Mouse (Mus musculus) adipose tissue, adult 10 weeks (tissue): ENCODE results near the gene Gm853. TPM values are rescaled to one million over a fixed set of nuclear protein-coding genes. Genes with fewer than 3 reads are reported as not detected.

Source experiments
- polyA plus RNA-seq: library from polyadenylated mRNA; stranded (reverse); fragments of 350-450 nt; fragmentation: Illumina TruSeq; extraction: RNeasy Lipid Tissue Mini Kit (QIAGEN cat#74804); gene quantifications from one replicate; pipeline ENCODE4 v1.2.3, GENCODE M21; 2014; ENCODE audit warnings: low read depth, low replicate concordance

Gene Gm853
- polyA plus RNA-seq = not detected

DNA sequence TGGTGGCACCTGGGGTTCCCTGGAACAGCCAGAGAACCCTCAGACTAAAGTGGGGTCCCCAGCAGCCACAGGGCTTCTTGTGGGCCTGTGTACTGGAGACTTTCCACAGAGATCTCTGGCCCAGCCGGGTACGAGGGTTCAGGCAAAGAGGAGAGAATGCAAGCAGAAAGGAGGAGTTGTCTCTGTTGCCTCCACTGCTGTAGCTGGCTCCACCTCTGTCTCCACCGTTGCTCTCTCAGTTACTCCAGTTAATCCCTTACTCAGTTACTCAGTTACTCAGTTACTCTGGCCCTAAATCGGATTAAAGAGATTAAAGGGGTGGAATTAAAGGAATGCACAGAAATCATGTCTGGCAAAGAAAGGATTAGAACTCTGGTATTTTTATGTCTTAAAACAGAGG lies at the start of gene Gm853:
Gene Gm853 (minus strand): TSS at position 223 of the 400 bp plus-strand sequence.

DNA sequence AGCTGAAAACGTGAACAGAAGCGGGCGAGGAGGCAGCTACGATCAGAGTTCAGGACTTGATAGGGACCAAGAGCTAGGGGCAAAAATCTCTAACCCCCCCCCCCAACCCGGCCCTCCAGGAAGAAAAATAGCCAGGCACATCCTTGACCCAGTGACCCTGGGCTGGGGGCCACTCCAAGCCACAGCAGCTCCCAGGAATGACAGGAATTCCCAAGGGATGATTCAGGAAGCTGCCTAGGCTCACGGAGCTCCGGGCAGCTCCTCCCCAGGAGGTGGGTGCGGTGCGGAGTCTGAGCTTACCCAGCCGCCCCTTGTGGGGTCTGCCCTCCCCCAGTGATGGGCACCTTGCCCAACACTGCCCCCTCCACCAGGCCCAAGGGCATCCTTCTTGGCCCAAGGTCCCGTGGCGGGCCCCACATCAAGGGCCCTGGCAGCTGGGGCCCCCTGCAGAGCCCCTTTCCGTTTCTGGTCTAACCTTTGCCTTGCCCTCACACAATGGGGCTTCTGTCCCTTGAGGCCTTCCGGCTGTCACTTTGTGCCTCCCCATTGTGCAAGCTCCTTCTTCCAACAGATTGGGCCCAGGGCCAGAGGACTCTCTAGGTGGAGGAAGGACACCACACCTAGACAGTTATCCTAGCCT lies 47.0 kb downstream of the Gm853 start, which contains the start of gene Tinagl1:
Gene Tinagl1 (minus strand): TSS at position 51 of the 640 bp plus-strand sequence.

Other genes with a start within 250 kb of the Gm853 start
- gene Adgrb2, start 237.5 kb downstream of the Gm853 start, polyA plus RNA-seq = 1.7 TPM
- 37.4 TPM for gene Col16a1, start 174.6 kb downstream of the Gm853 start, polyA plus RNA-seq
- 118 TPM for gene Pef1, start 119.8 kb downstream of the Gm853 start, polyA plus RNA-seq
- 0.89 TPM for gene Hcrtr1, start 83.0 kb downstream of the Gm853 start, polyA plus RNA-seq
- gene Tinagl1, start 47.3 kb downstream of the Gm853 start, polyA plus RNA-seq = 95.5 TPM
- gene Serinc2, start 56.8 kb upstream of the Gm853 start, polyA plus RNA-seq = 75.1 TPM
- 10.6 TPM for gene Fabp3, start 86.2 kb upstream of the Gm853 start, polyA plus RNA-seq
- not detected for gene Gm10570, start 86.3 kb upstream of the Gm853 start, polyA plus RNA-seq
- 47.2 TPM for gene Zcchc17, start 137.5 kb upstream of the Gm853 start, polyA plus RNA-seq
- 27.8 TPM for gene Snrnp40, start 137.7 kb upstream of the Gm853 start, polyA plus RNA-seq